Mouse (Mus musculus): Measurements from ENCODE around the gene Kat2b. TPM values are rescaled to one million over a fixed set of nuclear protein-coding genes. Genes with fewer than 3 reads are reported as not detected.
"Not testable (repeated sequence)": the region's sequence is repeated elsewhere in the genome, so short reads cannot be mapped to it uniquely, and the experiment has no call there.

The Kat2b gene
- polyA plus RNA-seq, 1 experiment from 2014 or later = 2.6 TPM

- H3K4me3 ChIP-seq = no peak overlapping the region
- WGBS = 82% methylated on average over 3 of the region's 3 CpGs
- H3K27ac ChIP-seq (replicated peaks) = no peak overlapping the region
- H3K4me1 ChIP-seq = no peaks in the 10 kb centered on the region
- no peaks in the 10 kb centered on the region for H3K9me3 ChIP-seq (replicated peaks)
- H3K36me3 ChIP-seq = peaks cover 13% of the 10 kb centered on the region
- H3K27me3 ChIP-seq (ENCODE audit: low read depth, poor library complexity, severe bottlenecking) = no peaks in the 10 kb centered on the region
- no peak for DNase-seq (ENCODE audit: low spot score)
These were observed 55.5 kb downstream of the Kat2b start for GRCm38 (mm10) chr17:53622125-53622524.

GRCm38 (mm10) chr17:53623762-53624161, 57.1 kb downstream of the Kat2b start:
- Histone ChIP-seq H3K27ac (replicated peaks) (no peak overlapping the region), H3K36me3 (peaks cover 13% of the 10 kb centered on the region), H3K4me3 (no peak overlapping the region), H3K27me3 (ENCODE audit: low read depth, poor library complexity, severe bottlenecking) (no peaks in the 10 kb centered on the region), H3K4me1 (no peaks in the 10 kb centered on the region), H3K9me3 (replicated peaks) (no peaks in the 10 kb centered on the region)
- 90% methylated on average over 9 of the region's 9 CpGs for WGBS
- no peak for DNase-seq (ENCODE audit: low spot score)

GRCm38 (mm10) chr17:53626160-53626559, 59.5 kb downstream of the Kat2b start:
- Histone ChIP-seq H3K27ac (replicated peaks) (no peak overlapping the region), H3K36me3 (peaks cover 13% of the 10 kb centered on the region), H3K9me3 (replicated peaks) (no peaks in the 10 kb centered on the region), H3K27me3 (ENCODE audit: low read depth, poor library complexity, severe bottlenecking) (no peaks in the 10 kb centered on the region), H3K4me1 (no peaks in the 10 kb centered on the region), H3K4me3 (no peak overlapping the region)
- 83% methylated on average over 3 of the region's 3 CpGs for WGBS
- DNase-seq (ENCODE audit: low spot score) = no peak

- H3K27ac ChIP-seq (replicated peaks) = no peak overlapping the region
These were observed 60.8 kb downstream of the Kat2b start for GRCm38 (mm10) chr17:53627497-53627896.

GRCm38 (mm10) chr17:53628131-53628530, 61.5 kb downstream of the Kat2b start:
- Histone ChIP-seq H3K4me3 (no peak overlapping the region), H3K27me3 (ENCODE audit: low read depth, poor library complexity, severe bottlenecking) (no peaks in the 10 kb centered on the region), H3K4me1 (no peaks in the 10 kb centered on the region), H3K36me3 (peaks cover 23% of the 10 kb centered on the region), H3K27ac (replicated peaks) (no peak overlapping the region), H3K9me3 (replicated peaks) (no peaks in the 10 kb centered on the region)
- DNase-seq (ENCODE audit: low spot score) = no peak
- WGBS = 78% methylated on average over 5 of the region's 5 CpGs

More at GRCm38 (mm10) chr17:53627497-53627896, 60.8 kb downstream of the Kat2b start:
- Histone ChIP-seq H3K27me3 (ENCODE audit: low read depth, poor library complexity, severe bottlenecking) (no peaks in the 10 kb centered on the region), H3K36me3 (peaks cover 17% of the 10 kb centered on the region), H3K9me3 (replicated peaks) (no peaks in the 10 kb centered on the region), H3K4me3 (no peak overlapping the region), H3K4me1 (no peaks in the 10 kb centered on the region)
- 85% methylated on average over 4 of the region's 4 CpGs for WGBS
- DNase-seq (ENCODE audit: low spot score) = no peak

GRCm38 (mm10) chr17:53631344-53631743, 64.7 kb downstream of the Kat2b start:
- no peaks in the 10 kb centered on the region for H3K4me1 ChIP-seq
- no peak overlapping the region for H3K4me3 ChIP-seq
- H3K27ac ChIP-seq (replicated peaks) = no peak overlapping the region
- DNase-seq (ENCODE audit: low spot score) = no peak
- H3K36me3 ChIP-seq = peaks cover 20% of the 10 kb centered on the region; the same call in 1 of the 2 replicates
- no peaks in the 10 kb centered on the region for H3K9me3 ChIP-seq (replicated peaks)
- no peaks in the 10 kb centered on the region for H3K27me3 ChIP-seq (ENCODE audit: low read depth, poor library complexity, severe bottlenecking)

GRCm38 (mm10) chr17:53643360-53643759, 76.7 kb downstream of the Kat2b start:
- WGBS = 88% methylated on average over 4 of the region's 4 CpGs
- Histone ChIP-seq H3K36me3 (peaks cover 72% of the 10 kb centered on the region), H3K4me3 (no peak overlapping the region), H3K9me3 (replicated peaks) (no peaks in the 10 kb centered on the region), H3K4me1 (no peaks in the 10 kb centered on the region), H3K27ac (replicated peaks) (no peak overlapping the region), H3K27me3 (ENCODE audit: low read depth, poor library complexity, severe bottlenecking) (no peaks in the 10 kb centered on the region)
- DNase-seq (ENCODE audit: low spot score) = no peak

GRCm38 (mm10) chr17:53650251-53650661, 83.6 kb downstream of the Kat2b start:
- DNase-seq (ENCODE audit: low spot score) = no peak
- WGBS = 78% methylated on average over 2 of the region's 2 CpGs
- H3K27ac ChIP-seq (replicated peaks) = no peak overlapping the region
- H3K36me3 ChIP-seq = peaks cover 48% of the 10 kb centered on the region
- H3K27me3 ChIP-seq (ENCODE audit: low read depth, poor library complexity, severe bottlenecking) = no peaks in the 10 kb centered on the region
- H3K9me3 ChIP-seq (replicated peaks) = no peaks in the 10 kb centered on the region
- H3K4me1 ChIP-seq = peaks cover 4% of the 10 kb centered on the region; the same call in 1 of the 2 replicates
- no peak overlapping the region for H3K4me3 ChIP-seq

GRCm38 (mm10) chr17:53654596-53654995, 87.9 kb downstream of the Kat2b start:
- WGBS = 86% methylated on average over 4 of the region's 4 CpGs
- DNase-seq (ENCODE audit: low spot score) = no peak

GRCm38 (mm10) chr17:53655081-53655480, 88.4 kb downstream of the Kat2b start:
- peaks cover 9% of the 10 kb centered on the region; the same call in 1 of the 2 replicates for H3K4me1 ChIP-seq
- 89% methylated on average over 6 of the region's 6 CpGs for WGBS
- H3K9me3 ChIP-seq (replicated peaks) = no peaks in the 10 kb centered on the region
- no peaks in the 10 kb centered on the region for H3K27me3 ChIP-seq (ENCODE audit: low read depth, poor library complexity, severe bottlenecking)
- H3K36me3 ChIP-seq = peaks cover 30% of the 10 kb centered on the region
- H3K27ac ChIP-seq (replicated peaks) = no peak overlapping the region
- H3K4me3 ChIP-seq = no peak overlapping the region
- no peak for DNase-seq (ENCODE audit: low spot score)

More at GRCm38 (mm10) chr17:53654596-53654995, 87.9 kb downstream of the Kat2b start:
- Histone ChIP-seq H3K4me3 (no peak overlapping the region), H3K27me3 (ENCODE audit: low read depth, poor library complexity, severe bottlenecking) (no peaks in the 10 kb centered on the region), H3K4me1 (peaks cover 9% of the 10 kb centered on the region; the same call in 1 of the 2 replicates), H3K27ac (replicated peaks) (no peak overlapping the region), H3K9me3 (replicated peaks) (no peaks in the 10 kb centered on the region), H3K36me3 (peaks cover 25% of the 10 kb centered on the region)

GRCm38 (mm10) chr17:53655959-53656358, 89.3 kb downstream of the Kat2b start:
- no peak for DNase-seq (ENCODE audit: low spot score)
- H3K4me3 ChIP-seq = no peak overlapping the region
- H3K27ac ChIP-seq (replicated peaks) = no peak overlapping the region
- H3K27me3 ChIP-seq (ENCODE audit: low read depth, poor library complexity, severe bottlenecking) = no peaks in the 10 kb centered on the region
- H3K4me1 ChIP-seq = peaks cover 5% of the 10 kb centered on the region; the same call in 1 of the 2 replicates
- WGBS = 95% methylated on average over 2 of the region's 2 CpGs
- peaks cover 35% of the 10 kb centered on the region for H3K36me3 ChIP-seq
- H3K9me3 ChIP-seq (replicated peaks) = no peaks in the 10 kb centered on the region

- 72% methylated on average over 6 of the region's 6 CpGs for WGBS
- Histone ChIP-seq H3K4me3 (no peak overlapping the region), H3K4me1 (peaks cover 5% of the 10 kb centered on the region; the same call in 1 of the 2 replicates), H3K9me3 (replicated peaks) (no peaks in the 10 kb centered on the region), H3K27ac (replicated peaks) (no peak overlapping the region), H3K36me3 (peaks cover 35% of the 10 kb centered on the region), H3K27me3 (ENCODE audit: low read depth, poor library complexity, severe bottlenecking) (no peaks in the 10 kb centered on the region)
- no peak for DNase-seq (ENCODE audit: low spot score)
These were observed 89.8 kb downstream of the Kat2b start for GRCm38 (mm10) chr17:53656369-53656860.

GRCm38 (mm10) chr17:53657391-53657790, 90.7 kb downstream of the Kat2b start:
- H3K4me3 ChIP-seq; H3K27me3 ChIP-seq (ENCODE audit: low read depth, poor library complexity, severe bottlenecking); H3K9me3 ChIP-seq (replicated peaks); DNase-seq (ENCODE audit: low spot score); H3K4me1 ChIP-seq; H3K27ac ChIP-seq (replicated peaks): not testable (repeated sequence)
- H3K36me3 ChIP-seq = peaks cover 35% of the 10 kb centered on the region
- WGBS = 80% methylated on average over 2 of the region's 2 CpGs
